Mouse (Mus musculus) lung, embryonic 15.5 days (tissue): Measurements from ENCODE around the gene B4galt2. TPM values are rescaled to one million over a fixed set of nuclear protein-coding genes. Genes with fewer than 3 reads are reported as not detected.

Experiments used
- ATAC-seq: fragments of 200-750 bp; cut with Nextera tagmentation; 2 replicates; pipeline ENCODE4 v1.8.0; 2017; ENCODE audit warnings: moderate number of reproducible peaks, borderline replicate concordance; ENCODE audit not compliant: low FRiP score, low TSS enrichment; ENCODE audit errors: extremely low read depth
- H3K27ac ChIP-seq: fragments of 300-500 bp; sonication (generic); 2 replicates; pipeline ENCODE4 v1.5.1; 2015; ENCODE audit warnings: moderate library complexity, mild to moderate bottlenecking, inconsistent platforms
- H3K27me3 ChIP-seq: fragments of 300-500 bp; sonication (generic); 2 replicates; pipeline ENCODE4 v1.6.1; 2015; ENCODE audit warnings: inconsistent platforms
- H3K36me3 ChIP-seq: fragments of 300-500 bp; sonication (generic); 2 replicates; pipeline ENCODE4 v1.6.1; 2015; ENCODE audit warnings: inconsistent platforms
- H3K4me1 ChIP-seq: fragments of 300-500 bp; sonication (generic); 2 replicates; pipeline ENCODE4 v1.6.1; 2015; ENCODE audit warnings: inconsistent platforms
- H3K4me2 ChIP-seq: fragments of 300-500 bp; sonication (generic); 2 replicates; pipeline ENCODE4 v1.6.1; 2015; ENCODE audit warnings: inconsistent platforms, mild to moderate bottlenecking, moderate library complexity
- H3K4me3 ChIP-seq: fragments of 300-500 bp; sonication (generic); 2 replicates; pipeline ENCODE4 v1.5.1; 2015; ENCODE audit warnings: mild to moderate bottlenecking, inconsistent platforms
- H3K9ac ChIP-seq: fragments of 300-500 bp; sonication (generic); 2 replicates; pipeline ENCODE4 v1.6.1; 2015; ENCODE audit warnings: inconsistent platforms
- H3K9me3 ChIP-seq: fragments of 300-500 bp; sonication (generic); 2 replicates; pipeline ENCODE4 v1.6.1; 2016; ENCODE audit warnings: inconsistent platforms
- WGBS: fragments of 180-500 bp; shearing (Covaris S2); methylation state at CpG from one replicate; pipeline ENCODE4 v1.1.7; 2015; 5-methylcytosine and 5-hydroxymethylcytosine counted together
- polyA plus RNA-seq: library from polyadenylated mRNA; unstranded; fragments of >200 nt; fragmentation: Nextera tagmentation; extraction: Ambion mirVana; gene quantifications from 2 replicates; pipeline ENCODE4 v1.2.1, GENCODE M21; 2015

B4galt2 gene
- polyA plus RNA-seq, 1 experiment from 2014 or later = 16.5 TPM

DNA sequence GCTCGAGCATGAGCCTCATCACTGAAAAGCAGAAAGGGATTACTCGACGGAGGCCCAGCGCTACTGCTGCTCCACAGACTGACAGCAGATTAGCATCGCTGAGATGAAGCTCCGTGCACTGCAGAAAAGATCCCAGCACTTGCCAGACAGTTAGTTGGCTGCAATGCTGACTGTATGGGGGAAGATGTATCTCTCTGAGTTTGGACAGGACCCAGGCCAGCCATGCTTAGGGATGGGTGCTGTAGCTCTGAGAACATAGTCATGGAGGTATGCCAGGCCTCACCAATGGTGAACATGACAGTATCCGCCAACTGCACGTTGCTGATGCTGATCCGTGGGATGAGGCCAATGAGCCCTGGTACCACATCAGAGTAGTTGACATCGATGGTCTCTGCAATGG is 20.8 kb upstream of the B4galt2 start:
- no peak overlapping the region for H3K4me3 ChIP-seq
- H3K27me3 ChIP-seq = no peaks in the 10 kb centered on the region
- no peak overlapping the region for H3K27ac ChIP-seq
- H3K9ac ChIP-seq = no peak overlapping the region
- WGBS = 84% methylated on average over 10 of the region's 10 CpGs
- H3K36me3 ChIP-seq = peaks cover 68% of the 10 kb centered on the region
- no peak for ATAC-seq
- no peak overlapping the region for H3K4me2 ChIP-seq
- H3K4me1 ChIP-seq = peaks cover 10% of the 10 kb centered on the region
- H3K9me3 ChIP-seq = no peaks in the 10 kb centered on the region

DNA sequence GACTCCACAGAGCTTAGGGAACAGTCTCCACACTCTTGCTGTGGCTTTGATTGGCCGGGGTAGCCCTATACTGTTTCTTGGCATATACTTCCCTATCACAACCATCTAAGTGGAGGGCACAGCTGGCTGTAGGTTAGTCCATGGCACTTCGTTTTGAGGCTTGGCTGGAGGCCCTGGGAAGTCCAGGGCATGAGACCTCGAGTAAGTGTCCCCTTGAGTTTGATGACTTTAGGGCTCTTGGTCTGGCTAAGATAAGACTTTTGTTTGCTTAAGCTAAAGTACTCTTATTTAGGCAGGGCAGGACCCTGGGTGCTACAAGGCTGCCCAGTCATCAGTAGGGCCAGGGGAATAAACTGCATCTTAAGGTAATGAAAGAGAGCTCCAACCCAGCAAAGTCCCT is 14.8 kb upstream of the B4galt2 start:
- Histone ChIP-seq H3K27me3 (no peaks in the 10 kb centered on the region), H3K9me3 (no peaks in the 10 kb centered on the region), H3K27ac (no peak overlapping the region), H3K4me1 (no peaks in the 10 kb centered on the region), H3K4me3 (no peak overlapping the region), H3K9ac (no peak overlapping the region), H3K36me3 (peaks cover 65% of the 10 kb centered on the region), H3K4me2 (no peak overlapping the region)
- WGBS = 59% methylated on average over 3 of the region's 3 CpGs
- no peak for ATAC-seq

DNA sequence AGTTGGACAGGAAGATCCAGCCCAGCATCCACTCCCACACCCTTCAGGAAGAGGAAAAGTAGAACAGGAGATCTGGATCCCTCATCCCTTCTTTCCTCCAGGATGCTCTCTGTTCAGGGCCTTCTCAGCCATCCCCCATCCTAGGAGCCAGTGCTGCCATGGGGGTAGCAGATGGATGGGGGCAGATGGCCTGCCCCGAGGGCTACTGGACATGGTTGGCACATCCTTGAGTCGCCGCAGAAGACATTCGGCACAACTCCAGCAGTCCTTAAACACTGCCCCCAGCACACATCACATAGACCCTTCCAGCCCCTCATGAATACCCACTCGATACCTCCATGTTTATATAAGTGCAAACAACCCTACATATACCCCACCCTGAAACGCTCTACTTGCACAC is 12.7 kb upstream of the B4galt2 start:
- WGBS = 93% methylated on average over 6 of the region's 6 CpGs
- no peak overlapping the region for H3K4me2 ChIP-seq
- H3K4me1 ChIP-seq = peaks cover 8% of the 10 kb centered on the region
- no peaks in the 10 kb centered on the region for H3K9me3 ChIP-seq
- H3K4me3 ChIP-seq = no peak overlapping the region
- peaks cover 44% of the 10 kb centered on the region for H3K36me3 ChIP-seq
- H3K27me3 ChIP-seq = no peaks in the 10 kb centered on the region
- H3K9ac ChIP-seq = no peak overlapping the region
- no peak for ATAC-seq
- no peak overlapping the region for H3K27ac ChIP-seq

DNA sequence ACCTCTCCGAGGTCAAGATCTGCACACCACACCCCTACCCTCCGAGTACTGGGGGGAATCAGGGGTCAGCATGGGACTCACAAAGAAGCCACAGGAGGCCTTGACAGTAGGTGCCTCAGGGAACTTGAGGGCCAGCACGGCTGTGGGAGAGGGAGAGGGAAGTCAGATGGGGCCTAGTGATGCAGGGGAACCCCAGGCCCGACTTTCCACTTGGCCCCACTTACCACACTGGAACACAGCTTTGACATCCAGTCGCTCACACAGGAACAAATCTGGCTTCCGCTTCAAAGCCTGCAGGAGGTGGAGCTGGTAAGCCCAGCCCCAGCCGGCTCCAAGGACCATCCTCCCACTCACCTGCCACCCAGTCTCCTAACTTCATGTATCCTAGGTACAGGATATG is 12.1 kb upstream of the B4galt2 start:
- H3K9ac ChIP-seq = no peak overlapping the region
- H3K9me3 ChIP-seq = no peaks in the 10 kb centered on the region
- no peak overlapping the region for H3K4me2 ChIP-seq
- no peak for ATAC-seq
- 77% methylated on average over 7 of the region's 7 CpGs for WGBS
- H3K4me1 ChIP-seq = peaks cover 12% of the 10 kb centered on the region
- no peak overlapping the region for H3K4me3 ChIP-seq
- H3K27ac ChIP-seq = no peak overlapping the region
- peaks cover 38% of the 10 kb centered on the region for H3K36me3 ChIP-seq
- H3K27me3 ChIP-seq = no peaks in the 10 kb centered on the region

DNA sequence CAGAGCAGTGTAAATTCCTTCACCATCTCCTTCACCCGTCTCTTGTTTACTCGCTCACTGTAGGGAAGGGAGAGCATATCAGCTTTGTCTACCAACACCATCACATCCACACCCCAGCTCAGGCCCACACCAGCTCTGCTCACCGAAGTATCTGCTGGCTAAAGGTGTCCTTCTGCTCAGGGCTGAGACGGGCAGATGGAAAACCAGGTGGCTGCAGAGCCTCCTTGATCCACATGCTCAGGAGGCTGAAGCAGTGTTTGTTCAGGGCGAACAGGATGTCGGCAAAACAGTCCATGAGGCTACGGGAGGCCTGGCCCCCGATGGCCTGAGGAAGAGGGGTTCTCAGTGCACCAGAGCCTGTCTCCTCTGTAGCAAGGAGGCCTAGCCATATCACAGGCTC is 11.3 kb upstream of the B4galt2 start:
- Histone ChIP-seq H3K27ac (no peak overlapping the region), H3K4me1 (peaks cover 12% of the 10 kb centered on the region), H3K9ac (no peak overlapping the region), H3K4me3 (no peak overlapping the region), H3K27me3 (no peaks in the 10 kb centered on the region), H3K9me3 (no peaks in the 10 kb centered on the region), H3K4me2 (no peak overlapping the region), H3K36me3 (peaks cover 31% of the 10 kb centered on the region)
- WGBS = 79% methylated on average over 8 of the region's 8 CpGs
- ATAC-seq = no peak

DNA sequence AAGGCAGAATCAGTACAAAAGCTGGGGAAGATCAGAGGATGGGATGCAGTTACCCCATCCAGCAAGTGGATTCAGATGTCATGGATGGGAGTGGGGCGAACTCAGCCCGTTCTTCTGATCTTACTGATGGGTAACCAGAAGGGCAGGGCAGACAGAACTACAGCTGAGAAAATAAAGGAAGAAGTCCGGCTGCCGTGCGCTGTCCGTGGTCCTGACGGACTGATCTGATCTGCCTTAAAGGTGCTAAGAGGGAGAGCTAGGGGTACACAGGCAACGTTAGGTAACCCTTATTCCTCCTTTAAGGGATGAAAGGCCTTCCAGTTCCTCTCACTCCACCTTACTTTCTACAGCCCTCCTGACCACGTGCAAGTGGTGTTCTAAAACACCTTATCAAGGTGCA is 10.1 kb upstream of the B4galt2 start:
- Histone ChIP-seq H3K27me3 (no peaks in the 10 kb centered on the region), H3K4me2 (no peak overlapping the region), H3K36me3 (peaks cover 23% of the 10 kb centered on the region; the same call in 1 of the 2 replicates), H3K4me3 (no peak overlapping the region), H3K9ac (no peak overlapping the region), H3K4me1 (peaks cover 12% of the 10 kb centered on the region), H3K27ac (no peak overlapping the region), H3K9me3 (no peaks in the 10 kb centered on the region)
- 10% methylated on average over 9 of the region's 9 CpGs for WGBS
- ATAC-seq = no peak

DNA sequence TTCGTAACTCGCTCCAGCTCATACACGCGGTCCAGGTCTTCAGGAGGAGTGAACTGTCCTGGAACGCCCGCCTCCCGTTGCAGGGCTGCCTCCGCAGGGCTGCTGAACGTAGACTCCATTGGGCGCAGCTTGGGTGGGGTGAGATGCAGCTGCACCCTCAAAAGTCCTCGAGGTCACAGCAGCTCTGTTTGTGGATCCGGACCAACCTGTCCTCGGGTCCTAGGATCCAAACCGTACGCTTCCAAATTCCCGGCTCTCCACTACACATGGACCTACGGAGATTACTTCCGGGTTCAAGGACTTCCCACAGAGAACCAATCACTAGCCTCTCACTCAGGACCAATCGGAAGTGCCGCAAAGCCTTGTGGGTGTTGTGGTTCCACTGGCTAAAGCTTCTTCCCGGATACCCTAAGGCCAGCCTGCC is 8.5 kb upstream of the B4galt2 start, which contains the start of gene Dph2:
TSS of gene Dph2 (minus strand) at position 295 of the 424 bp plus-strand sequence.
- peaks cover 12% of the 10 kb centered on the region for H3K4me1 ChIP-seq
- peak; percentile 86 for ATAC-seq
- WGBS = under 1% methylated on average over 21 of the region's 21 CpGs
- no peaks in the 10 kb centered on the region for H3K27me3 ChIP-seq
- H3K36me3 ChIP-seq = peaks cover 17% of the 10 kb centered on the region; the same call in 1 of the 2 replicates
- peak within 1 kb of the TSS; percentile 83 for H3K4me3 ChIP-seq
- no peak within 1 kb of the TSS for H3K27ac ChIP-seq
- peak within 1 kb of the TSS; percentile 86 for H3K4me2 ChIP-seq
- peak within 1 kb of the TSS; percentile 47 for H3K9ac ChIP-seq
- H3K9me3 ChIP-seq = no peaks in the 10 kb centered on the region

DNA sequence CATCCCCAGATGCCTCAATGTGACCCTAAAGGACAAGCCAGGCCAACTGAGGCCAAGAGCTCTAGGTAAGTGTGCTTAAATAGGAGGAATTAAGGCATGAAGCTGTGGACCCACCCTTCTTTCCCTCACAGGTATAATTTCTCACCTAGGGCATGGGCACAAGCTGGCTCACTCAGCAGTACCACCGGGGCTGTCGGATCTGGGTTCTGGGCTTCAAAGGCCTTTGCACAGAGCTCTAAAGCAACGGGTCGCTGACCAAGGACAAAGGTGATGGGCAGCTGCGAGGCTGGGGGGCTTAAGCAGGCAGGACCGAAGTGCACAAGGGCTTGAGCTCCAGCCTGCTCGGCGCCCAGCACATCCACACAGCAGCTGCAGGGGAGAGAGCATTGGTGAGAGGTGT is 7.5 kb upstream of the B4galt2 start:
- Histone ChIP-seq H3K4me1 (peaks cover 21% of the 10 kb centered on the region), H3K27ac (no peak overlapping the region), H3K4me2 (peak overlapping the region; percentile 86), H3K9ac (no peak overlapping the region), H3K4me3 (peak overlapping the region; percentile 83; the same call in 1 of the 2 replicates), H3K27me3 (no peaks in the 10 kb centered on the region), H3K9me3 (no peaks in the 10 kb centered on the region), H3K36me3 (peaks cover 17% of the 10 kb centered on the region)
- WGBS = 82% methylated on average over 8 of the region's 8 CpGs
- ATAC-seq = no peak

DNA sequence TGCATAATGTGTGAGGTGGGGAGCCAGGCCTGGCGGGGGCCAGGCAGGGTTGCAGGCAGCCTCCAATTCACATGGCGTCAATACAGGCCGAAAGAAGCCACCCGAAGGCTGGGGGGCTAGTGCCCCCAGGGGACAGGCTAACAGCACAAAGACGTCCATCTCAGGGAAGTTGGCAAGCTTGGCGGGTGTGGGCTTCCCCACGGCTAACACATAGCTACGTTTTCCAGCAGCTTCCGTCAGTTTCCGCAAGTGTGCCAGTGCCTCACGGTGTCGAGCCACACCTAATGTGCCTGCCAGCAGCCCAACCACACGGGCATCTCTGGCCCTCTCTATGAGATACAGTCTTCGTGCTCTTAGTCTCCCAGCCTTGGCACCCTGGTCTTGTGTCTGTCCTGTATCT is 6.7 kb upstream of the B4galt2 start:
- Histone ChIP-seq H3K4me3 (no peak overlapping the region), H3K9me3 (no peaks in the 10 kb centered on the region), H3K4me1 (peaks cover 21% of the 10 kb centered on the region), H3K27me3 (no peaks in the 10 kb centered on the region), H3K27ac (no peak overlapping the region), H3K9ac (no peak overlapping the region), H3K4me2 (no peak overlapping the region), H3K36me3 (peaks cover 22% of the 10 kb centered on the region)
- no peak for ATAC-seq
- 88% methylated on average over 14 of the region's 14 CpGs for WGBS

DNA sequence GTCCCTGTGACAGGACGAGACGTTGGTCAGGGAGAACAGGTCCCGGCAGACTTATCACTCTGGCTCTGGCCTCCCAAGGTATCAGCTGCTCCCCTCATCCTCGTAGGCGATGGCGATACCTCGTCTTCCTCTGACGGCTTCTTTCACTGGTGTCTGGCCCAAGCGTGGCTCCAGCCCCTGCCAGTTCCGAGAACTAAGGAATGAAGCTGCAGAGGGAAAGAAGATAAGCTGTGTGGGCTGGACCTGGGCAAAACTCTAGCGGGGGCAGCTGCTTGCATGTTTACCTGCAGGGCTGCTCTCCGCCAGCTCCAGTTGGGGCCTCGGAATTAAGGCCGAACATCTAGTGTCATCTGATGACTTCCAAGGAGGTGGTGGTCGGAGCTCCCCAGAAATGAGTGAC is 6.2 kb upstream of the B4galt2 start:
- peaks cover 21% of the 10 kb centered on the region for H3K4me1 ChIP-seq
- H3K27me3 ChIP-seq = no peaks in the 10 kb centered on the region
- H3K4me2 ChIP-seq = no peak overlapping the region
- H3K36me3 ChIP-seq = peaks cover 25% of the 10 kb centered on the region
- H3K4me3 ChIP-seq = no peak overlapping the region
- no peaks in the 10 kb centered on the region for H3K9me3 ChIP-seq
- 88% methylated on average over 15 of the region's 15 CpGs for WGBS
- no peak overlapping the region for H3K9ac ChIP-seq
- no peak overlapping the region for H3K27ac ChIP-seq
- no peak for ATAC-seq

DNA sequence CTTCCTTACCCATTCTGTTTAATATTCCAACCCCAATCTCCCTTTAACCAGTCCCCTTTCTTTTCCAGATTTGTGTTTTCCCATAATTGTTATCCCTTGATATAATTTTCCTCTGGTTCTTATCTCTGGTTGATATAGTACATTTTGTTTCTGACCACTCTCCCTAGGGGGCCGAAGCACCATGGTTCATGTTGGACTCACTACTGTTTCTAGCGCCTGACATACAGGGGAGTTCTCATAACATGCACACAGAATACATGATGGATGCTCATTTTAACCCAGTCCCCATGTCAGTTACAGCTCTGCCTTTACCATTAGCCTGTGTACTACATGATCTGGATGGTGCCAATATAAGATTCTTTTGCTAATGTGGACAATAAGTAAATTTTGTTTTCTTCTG is 4.6 kb upstream of the B4galt2 start:
- Histone ChIP-seq H3K27ac (no peak overlapping the region), H3K9me3 (no peaks in the 10 kb centered on the region), H3K9ac (no peak overlapping the region), H3K4me3 (peak overlapping the region; percentile 94; the same call in 1 of the 2 replicates), H3K4me2 (peak overlapping the region; percentile 97; the same call in 1 of the 2 replicates), H3K27me3 (no peaks in the 10 kb centered on the region), H3K4me1 (peaks cover 26% of the 10 kb centered on the region), H3K36me3 (peaks cover 18% of the 10 kb centered on the region)
- WGBS = 62% methylated on average over 2 of the region's 2 CpGs
- no peak for ATAC-seq

DNA sequence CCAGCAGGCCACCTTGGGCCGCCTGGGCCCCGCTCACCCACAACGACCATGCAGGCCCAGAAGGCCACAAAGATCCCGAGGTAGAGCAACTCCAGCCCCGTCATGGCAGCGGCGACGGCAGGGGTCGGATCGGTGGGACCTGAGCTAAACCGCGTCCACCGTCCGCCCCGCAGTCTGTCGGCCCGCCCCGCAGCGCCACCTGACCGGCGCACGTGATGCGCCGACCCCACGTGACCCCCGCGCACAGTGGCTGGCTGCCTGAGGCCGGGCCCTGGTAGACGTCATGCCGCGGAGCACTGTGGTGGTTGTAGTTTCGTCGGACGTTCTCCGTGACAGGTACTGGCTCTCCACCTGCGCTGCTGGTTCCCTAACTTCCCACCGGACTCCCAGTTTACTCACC is 3.8 kb upstream of the B4galt2 start, which contains the start of gene Atp6v0b:
TSS of gene Atp6v0b (minus strand) at position 201 of the 400 bp plus-strand sequence.
- Histone ChIP-seq H3K4me3 (peak within 1 kb of the TSS; percentile 94), H3K27me3 (no peaks in the 10 kb centered on the region), H3K4me2 (peak within 1 kb of the TSS; percentile 97), H3K36me3 (peaks cover 18% of the 10 kb centered on the region), H3K9me3 (no peaks in the 10 kb centered on the region), H3K9ac (peak within 1 kb of the TSS; percentile 84), H3K27ac (no peak within 1 kb of the TSS), H3K4me1 (peaks cover 31% of the 10 kb centered on the region)
- ATAC-seq = peak; percentile 82
- WGBS = under 1% methylated on average over 37 of the region's 37 CpGs

DNA sequence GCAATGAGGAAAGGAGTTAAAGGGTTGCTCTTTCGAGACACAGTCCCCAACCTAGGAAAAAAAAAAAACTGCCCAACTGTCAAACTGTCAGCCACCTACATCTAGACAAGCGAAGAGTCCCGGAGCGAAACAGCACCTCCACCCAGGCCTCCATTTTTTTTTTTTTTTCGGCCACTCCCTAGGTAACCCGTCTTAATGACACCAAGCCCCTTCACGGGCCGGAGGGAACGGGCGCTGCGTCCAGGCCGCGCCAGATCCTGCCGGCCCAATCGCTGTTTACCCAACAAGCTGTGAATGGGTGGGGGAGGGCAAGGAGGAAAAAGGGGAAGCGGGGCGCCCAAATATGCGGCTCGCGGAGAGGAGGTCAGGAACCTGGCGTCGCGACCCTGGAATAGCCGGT is 3.4 kb upstream of the B4galt2 start:
- Histone ChIP-seq H3K27ac (no peak overlapping the region), H3K27me3 (no peaks in the 10 kb centered on the region), H3K4me3 (peak overlapping the region; percentile 94), H3K9ac (peak overlapping the region; percentile 84), H3K4me1 (peaks cover 32% of the 10 kb centered on the region), H3K36me3 (peaks cover 18% of the 10 kb centered on the region), H3K4me2 (peak overlapping the region; percentile 97), H3K9me3 (no peaks in the 10 kb centered on the region)
- ATAC-seq = peak; percentile 1; the same call in 1 of the 2 replicates
- 2% methylated on average over 24 of the region's 24 CpGs for WGBS
